Mouse (Mus musculus): ENCODE data around the gene Zfp12.
"Not testable (repeated sequence)": the region's sequence is repeated elsewhere in the genome, so short reads cannot be mapped to it uniquely, and the experiment has no call there.

Zfp12 gene

DNA sequence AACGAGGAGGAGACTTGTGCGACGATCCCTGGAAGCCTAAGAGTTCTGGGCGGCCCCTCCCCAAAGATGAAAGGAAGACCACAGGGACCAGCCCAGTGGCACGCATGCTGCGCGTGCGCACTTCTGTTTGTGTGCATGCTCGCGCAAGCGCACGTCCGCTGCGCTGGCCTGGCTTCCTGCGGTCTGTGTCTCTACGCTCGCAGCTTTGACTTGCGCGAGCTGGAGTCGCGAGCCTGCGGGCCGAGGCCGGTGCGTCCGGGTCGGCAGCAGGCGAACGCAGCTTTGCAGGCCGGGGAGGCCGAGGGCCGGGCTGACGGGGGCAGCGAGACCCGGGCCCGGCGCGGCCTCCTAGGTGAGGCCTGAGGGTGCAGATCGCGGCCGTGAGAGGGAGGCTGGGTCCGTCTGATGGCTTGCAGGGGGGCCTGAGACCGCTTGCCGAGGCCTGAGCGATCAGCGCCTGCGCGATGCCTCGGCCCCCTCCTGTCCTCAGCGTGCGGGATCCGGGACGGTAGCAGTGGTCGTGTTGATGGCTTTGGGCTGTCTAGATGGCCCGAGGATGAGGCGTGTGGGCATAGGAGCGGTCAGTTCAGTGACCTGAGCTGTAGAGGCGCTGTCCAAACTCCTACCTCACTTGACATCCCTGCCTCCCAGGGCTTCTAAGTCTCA, at the start of gene Zfp12:
TSS of gene Zfp12 (plus strand) at position 136 of the 666 bp plus-strand sequence.
- DNase-seq (ENCODE audit: low read depth, low spot score), result peak; percentile 95

- not testable (repeated sequence) for DNase-seq (ENCODE audit: low read depth, low spot score)
These were observed 46.9 kb upstream of the Zfp12 start for GRCm38 (mm10) chr5:143188014-143188413.

DNA sequence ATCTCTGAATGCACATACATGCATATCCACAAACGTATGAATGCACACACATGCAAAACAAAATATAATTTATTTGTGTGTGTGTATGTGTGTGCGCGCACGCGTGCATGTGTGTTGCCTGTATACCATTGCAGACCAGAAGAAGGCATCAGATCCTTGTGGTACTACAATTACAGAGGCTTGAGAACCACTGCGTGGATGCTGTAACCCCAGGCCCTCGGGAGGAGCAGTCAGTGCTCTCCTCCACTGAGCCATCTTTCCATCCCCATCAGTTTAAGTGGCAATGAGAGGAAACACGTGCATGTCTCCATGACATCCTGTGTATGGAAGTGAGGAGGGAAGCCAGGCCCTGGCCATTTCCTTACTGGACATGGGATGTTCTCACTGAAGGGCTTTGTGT, 42.2 kb upstream of the Zfp12 start:
- DNase-seq (ENCODE audit: low read depth, low spot score), result no peak

DNA sequence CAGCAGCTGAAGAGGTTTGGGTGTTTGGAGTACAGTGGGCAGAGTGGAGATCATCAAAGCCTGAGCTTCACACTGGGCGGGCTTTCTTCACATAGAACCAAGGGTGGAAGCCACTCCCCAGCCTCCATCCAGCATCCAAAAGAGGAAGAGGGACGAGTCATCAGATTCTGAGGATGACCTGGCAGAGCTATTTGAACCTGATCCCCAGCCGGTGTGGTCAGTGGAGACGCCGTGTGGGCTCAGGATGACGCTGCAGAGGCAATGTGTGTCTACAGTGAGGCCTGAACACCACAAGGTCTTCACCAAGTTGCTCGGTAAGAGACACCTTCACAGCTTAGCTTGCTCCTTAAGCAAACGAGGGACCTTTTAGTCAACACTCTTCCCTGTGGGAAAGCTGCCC, 40.2 kb upstream of the Zfp12 start:
- not testable (repeated sequence) for DNase-seq (ENCODE audit: low read depth, low spot score)

- DNase-seq (ENCODE audit: low read depth, low spot score), result no peak
These were observed 39.8 kb upstream of the Zfp12 start for GRCm38 (mm10) chr5:143195166-143195565.

DNA sequence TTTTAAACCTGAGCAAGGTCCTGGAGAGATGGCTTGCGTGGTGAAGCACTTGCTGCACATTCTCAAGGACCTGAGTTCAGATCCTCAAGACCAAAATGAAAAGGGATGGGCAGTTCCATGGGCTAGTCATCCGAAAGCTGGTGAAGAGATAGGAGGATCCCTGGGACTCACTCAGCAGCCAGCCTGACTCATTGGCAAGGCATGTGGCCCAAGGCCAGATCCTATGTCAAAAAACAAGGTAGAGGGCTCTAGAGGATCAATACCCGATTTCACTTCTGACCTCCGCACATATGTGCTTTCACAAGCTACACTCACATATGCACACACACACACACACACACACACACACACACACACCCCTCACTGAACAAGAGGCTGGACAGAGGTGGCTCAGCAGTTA, 38.5 kb upstream of the Zfp12 start:
- DNase-seq (ENCODE audit: low read depth, low spot score), result no peak

GRCm38 (mm10) chr5:143205015-143205414, 29.9 kb upstream of the Zfp12 start:
- no peak for DNase-seq (ENCODE audit: low read depth, low spot score)

GRCm38 (mm10) chr5:143213832-143214231, 21.1 kb upstream of the Zfp12 start:
- no peak for DNase-seq (ENCODE audit: low read depth, low spot score)

- no peak for DNase-seq (ENCODE audit: low read depth, low spot score)
These were observed 14.0 kb upstream of the Zfp12 start for GRCm38 (mm10) chr5:143220996-143221395.

DNA sequence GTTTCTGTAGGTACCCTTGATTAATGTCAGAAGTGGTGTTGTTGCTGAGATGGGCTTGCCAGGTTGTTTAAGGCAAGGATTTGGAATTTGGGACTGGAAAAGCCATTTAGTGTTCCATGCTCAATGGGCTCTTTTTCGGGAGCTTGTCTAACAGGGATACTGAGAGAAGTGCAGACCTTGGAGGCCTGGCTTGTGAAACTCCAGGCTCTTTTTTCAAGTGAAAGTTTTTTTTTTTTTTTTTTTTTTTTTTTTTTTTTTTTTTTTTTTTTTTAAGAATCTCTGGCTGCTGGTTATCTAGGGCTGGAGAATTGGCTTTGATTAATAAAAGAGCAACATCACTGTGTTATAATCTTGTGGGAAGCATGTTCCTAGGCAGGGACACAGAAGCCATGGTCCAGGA, 12.7 kb upstream of the Zfp12 start:
- no peak for DNase-seq (ENCODE audit: low read depth, low spot score)

DNA sequence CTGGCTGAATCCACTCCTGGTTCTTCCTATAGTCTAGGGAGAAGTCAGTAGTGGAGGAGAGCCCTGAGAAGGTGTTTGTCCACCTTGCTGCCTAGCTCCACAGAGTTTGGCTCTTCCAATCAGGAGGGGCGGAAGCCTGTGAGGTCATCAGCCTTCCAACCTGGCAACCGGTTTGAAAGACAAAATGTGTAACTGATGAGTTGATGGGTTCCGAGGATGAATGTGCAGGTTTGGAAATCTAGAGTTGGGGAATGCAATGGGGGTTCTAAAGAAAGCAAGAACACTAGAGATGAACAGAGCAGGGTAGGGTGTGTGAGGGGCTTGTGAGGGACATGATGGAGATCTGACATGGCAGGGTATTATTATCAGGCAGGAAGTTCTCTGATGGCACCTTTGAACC, 8.2 kb upstream of the Zfp12 start, which contains the start of gene Spdye4a:
TSS of gene Spdye4a (minus strand) at position 101 of the 400 bp plus-strand sequence.
- DNase-seq (ENCODE audit: low read depth, low spot score), result no peak

DNA sequence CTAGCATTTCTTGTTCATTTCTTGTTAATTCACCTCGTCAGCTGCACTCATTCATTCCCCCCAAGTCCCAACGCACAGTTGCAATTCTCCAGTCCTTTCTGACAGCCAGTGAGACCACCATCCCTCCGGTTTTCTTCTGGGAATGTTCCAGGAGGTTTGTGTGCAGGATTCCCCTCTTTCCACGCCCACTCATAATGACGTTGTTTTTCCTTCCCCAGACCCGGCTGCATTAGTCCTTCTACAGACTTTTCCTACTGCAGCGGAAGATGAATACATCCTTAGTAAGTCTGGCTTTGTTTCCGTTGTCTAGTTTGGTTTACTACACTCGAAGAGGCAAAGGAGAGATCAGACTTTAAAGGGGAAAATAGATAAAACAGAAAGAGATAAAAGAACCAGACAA, 1.1 kb downstream of the Zfp12 start:
- no peak for DNase-seq (ENCODE audit: low read depth, low spot score)

DNA sequence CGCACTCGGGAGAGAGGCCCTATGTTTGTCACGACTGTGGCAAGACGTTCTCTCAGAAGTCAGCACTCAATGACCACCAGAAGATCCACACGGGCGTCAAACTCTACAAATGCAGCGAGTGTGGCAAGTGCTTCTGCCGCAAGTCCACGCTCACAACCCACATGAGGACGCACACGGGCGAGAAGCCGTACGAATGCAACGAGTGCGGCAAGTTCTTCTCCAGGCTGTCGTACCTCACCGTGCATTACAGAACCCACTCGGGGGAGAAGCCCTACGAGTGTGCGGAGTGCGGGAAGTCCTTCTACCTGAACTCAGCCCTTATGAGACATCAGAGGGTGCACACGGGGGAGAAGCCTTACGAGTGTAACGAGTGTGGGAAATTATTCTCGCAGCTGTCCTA, 10.0 kb downstream of the Zfp12 start:
- no peak for DNase-seq (ENCODE audit: low read depth, low spot score)

DNA sequence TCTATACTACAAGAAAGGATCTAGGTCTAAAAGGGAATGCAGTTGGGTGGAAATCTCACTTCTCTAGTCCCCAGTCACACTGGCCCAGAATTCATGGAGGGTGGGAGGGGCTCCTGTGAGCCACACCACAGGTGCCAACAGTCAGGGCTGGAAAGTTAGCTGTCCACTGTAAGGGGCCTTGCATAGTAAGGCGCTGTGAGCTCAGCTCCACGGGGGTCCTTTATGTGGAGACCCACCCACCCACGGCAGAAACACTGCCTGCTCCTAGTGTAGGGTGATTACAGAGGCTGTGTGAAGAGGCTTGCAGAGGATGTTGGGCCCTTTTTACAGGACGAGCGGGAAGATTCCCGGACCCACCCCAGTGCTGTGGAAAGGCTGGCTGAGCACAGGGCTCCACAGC, 17.1 kb downstream of the Zfp12 start:
- no peak for DNase-seq (ENCODE audit: low read depth, low spot score)

DNA sequence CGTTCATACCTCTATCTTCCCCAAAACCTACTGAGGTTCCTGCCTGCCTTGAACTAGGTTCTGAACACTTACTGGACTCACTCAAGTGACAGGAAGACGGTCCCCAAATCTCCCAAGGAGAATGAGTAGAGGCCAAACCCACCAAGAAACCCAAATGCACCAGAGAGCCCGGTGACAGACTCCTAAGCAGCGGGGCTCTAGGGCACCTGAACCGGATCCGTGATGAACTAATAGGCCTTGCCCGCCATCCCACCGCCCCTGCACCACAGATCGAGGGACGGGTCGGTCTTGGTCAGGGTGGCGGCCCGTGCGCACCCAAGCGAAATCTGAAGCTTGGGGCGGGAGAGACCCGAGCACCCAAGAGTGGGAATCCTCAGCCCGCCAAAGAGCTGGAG, 17.8 kb downstream of the Zfp12 start:
- no peak for DNase-seq (ENCODE audit: low read depth, low spot score)

DNA sequence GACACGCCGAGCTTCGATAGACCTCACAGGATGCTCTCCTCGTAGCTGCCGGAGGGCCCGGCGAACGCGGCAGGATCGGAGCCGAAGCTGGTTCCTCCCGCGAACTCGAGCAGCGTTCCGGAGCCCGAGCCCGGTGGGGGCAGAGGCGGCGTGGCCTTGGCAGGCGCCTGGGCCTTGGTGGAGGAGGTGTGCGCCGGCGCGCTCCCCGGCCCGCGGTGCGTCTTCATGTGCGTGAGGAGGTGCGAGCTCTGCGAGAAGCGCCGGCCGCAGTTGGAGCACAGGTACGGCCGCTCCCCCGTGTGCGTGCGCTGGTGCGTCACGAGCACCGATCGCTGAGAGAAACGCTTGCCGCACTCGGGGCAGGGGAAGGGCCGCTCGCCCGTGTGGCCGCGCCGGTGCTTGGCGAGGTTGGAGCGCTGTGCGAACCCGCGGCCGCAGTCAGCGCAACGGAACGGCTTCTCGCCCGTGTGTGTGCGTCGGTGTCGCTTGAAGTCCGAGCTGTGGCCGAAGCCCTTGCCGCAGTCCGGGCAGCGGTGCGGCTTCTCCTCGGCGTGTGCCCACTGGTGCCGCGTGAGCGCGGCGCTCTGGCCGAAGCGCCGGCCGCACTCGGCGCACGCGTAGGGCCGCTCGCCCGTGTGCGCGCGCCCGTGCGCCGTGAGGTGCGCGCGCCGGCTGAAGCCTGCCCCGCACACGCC, 18.4 kb downstream of the Zfp12 start:
- no peak for DNase-seq (ENCODE audit: low read depth, low spot score)

DNA sequence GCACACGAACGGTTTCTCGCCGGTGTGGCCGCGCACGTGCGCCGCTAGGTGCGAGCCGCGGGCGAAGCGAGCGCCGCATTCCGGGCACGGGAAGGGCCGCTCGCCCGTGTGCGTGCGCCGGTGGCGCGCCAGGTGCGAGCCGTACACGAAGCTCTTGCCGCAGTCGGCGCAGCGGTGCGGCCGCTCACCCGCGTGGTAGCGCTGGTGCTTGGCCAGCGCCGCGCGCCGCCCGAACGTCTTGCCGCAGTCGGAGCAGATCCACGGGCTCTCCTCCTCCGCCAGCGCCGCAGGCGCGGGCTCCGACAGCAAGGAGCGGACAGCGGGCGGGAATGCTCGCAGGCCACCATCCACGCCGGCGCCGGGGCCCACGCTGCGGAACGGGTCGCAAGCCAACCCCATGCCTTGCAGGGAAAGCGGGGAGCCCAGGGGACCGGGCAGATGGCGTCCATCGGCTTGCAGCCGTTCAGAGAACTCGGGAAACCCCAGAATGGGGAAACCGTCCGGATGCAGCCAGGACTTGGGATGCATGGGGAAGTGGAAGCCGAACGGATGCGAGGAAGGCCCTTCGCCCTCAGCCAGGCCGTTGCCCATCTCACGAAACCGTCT, 19.0 kb downstream of the Zfp12 start:
- DNase-seq (ENCODE audit: low read depth, low spot score), result no peak

GRCm38 (mm10) chr5:143254487-143255130, 19.6 kb downstream of the Zfp12 start:
- no peak for DNase-seq (ENCODE audit: low read depth, low spot score)

GRCm38 (mm10) chr5:143255131-143255519, 20.2 kb downstream of the Zfp12 start:
- no peak for DNase-seq (ENCODE audit: low read depth, low spot score)

DNA sequence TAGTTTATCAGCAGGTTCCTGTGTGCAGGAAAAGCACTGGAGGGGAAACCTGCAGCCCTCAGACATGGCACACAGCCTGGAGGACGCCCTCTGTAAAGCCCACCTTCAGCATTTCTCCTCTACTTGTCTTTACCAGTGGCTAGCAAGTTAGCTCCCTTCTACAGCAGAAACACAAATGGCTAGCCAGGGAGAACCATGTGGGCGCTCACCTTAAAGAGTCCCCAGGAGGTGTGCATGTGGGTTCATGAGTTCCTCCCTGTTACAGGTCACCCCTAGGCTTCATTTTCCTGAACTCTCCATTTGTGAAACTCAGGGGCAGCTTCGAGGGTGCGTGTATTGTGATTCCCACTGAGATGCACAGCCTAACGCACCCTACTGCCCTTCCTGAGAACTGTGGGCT, 20.8 kb downstream of the Zfp12 start:
- no peak for DNase-seq (ENCODE audit: low read depth, low spot score)

DNA sequence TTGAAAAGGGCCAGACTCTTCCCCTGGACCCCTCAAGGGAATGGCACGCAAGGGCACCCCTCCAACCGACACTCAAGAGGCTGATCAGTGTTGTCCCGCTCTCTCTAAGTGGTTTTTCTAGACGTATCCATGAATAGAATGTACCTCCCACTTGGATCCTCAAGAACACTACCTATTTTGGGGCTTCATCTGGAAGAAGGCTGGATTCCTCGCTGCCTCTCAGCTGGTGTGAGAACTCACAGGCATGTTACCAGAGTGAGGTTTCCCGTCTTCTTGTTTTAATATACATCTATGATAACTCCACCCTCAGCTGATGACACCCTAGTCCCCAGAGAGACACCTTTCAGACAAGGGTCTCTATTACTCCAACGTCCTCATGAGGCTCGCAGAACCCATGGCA, 26.7 kb downstream of the Zfp12 start:
- no peak for DNase-seq (ENCODE audit: low read depth, low spot score)

GRCm38 (mm10) chr5:143264689-143265088, 29.7 kb downstream of the Zfp12 start:
- DNase-seq (ENCODE audit: low read depth, low spot score), result no peak

Measured in brain, embryonic 18.5 days (tissue).